Mouse (Mus musculus) layer of hippocampus, adult 11-12 months (tissue): ENCODE results near the gene Zyg11a.
"Not testable (repeated sequence)": the region's sequence is repeated elsewhere in the genome, so short reads cannot be mapped to it uniquely, and the experiment has no call there.

Experiments used
- DNase-seq: peaks from one replicate; pipeline ENCODE4 v3.0.0; 2022; ENCODE audit warnings: low spot score

The Zyg11a gene

DNA sequence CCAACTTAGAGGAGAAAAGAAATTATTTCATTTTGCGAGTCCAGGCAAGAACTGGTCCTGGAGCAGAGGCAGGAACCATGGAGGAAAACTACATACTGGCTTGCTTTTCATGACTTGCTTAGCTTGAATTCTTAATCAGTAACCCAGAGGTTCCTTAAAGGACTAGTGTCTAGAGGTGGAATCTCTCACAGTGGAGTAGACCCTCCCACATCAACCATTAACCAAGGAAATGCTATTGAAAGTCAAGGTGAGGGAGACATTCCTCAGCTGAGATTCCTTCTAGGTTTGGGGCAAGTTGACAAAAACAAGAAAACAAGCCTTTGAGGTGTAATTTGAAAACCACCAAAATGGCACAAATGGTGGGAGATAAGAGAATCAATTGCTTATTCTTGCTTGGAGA is 73.0 kb downstream of the Zyg11a start, which contains the start of gene Scp2:
Gene Scp2, minus strand, starts transcription at position 119 of the 400 bp plus-strand sequence.
- no peak for DNase-seq

DNA sequence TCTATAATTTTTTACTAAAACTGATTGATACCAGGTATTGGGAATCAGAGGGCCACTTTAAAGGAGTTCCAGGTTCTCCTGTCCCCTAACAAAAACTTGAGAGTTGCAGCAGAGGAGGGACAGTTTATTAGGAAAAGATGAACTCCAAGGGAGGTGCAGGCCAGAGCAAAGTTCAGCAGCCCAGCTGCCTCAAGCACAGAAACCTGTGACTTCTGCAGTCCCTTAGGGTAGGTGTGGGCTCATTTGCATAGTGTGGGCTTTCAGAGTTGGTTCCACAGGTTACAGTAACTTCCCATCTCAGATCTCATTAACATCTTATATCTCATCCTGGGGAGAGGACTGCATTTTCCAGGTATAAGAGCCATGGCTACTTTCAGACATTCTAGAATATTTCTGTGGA is 74.1 kb downstream of the Zyg11a start:
- no peak for DNase-seq

DNA sequence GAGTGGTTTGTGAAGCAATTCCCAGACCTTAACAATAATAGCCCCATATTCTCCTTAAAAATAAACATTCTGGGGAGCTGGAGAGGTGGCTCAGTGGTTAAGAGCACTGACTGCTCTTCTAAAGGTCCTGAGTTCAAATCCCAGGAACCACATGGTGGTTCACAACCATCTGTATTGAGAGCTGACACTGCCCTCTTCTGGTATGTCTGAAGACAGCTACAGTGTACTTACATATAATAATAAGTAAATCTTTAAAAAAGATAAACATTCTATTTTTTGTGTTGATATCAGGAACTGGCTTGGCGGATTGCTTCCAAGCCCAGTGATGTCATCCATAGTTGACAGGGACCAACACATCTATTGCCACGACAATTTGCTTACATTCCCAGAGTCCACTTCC is 74.7 kb downstream of the Zyg11a start:
- DNase-seq, result not testable (repeated sequence)

DNA sequence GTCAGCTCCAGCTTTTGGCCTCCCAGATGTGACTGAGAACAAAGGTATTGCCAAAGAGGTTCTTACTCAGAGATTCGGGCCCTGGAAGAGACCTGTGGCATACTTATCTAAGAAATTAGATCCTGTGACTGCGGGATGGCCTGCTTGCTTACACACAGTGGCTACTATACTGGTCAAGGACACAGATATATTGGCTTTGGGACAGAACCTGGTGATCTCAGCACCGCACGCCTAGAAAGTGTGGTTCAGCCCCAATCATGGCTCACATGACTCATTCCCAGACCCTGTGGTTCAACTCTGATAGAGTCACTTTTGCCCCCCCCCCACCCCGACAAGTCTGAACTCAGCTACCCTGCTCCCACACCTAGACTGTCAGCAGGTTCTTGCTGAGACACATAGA is 80.9 kb downstream of the Zyg11a start:
- no peak for DNase-seq
